Mouse (Mus musculus) heart, postnatal 10 days (tissue): ENCODE data around the gene Stx8. TPM values are rescaled to one million over a fixed set of nuclear protein-coding genes. Genes with fewer than 3 reads are reported as not detected.

Experiments
- DNase-seq, 2 experiments: peaks; one replicate each; pipeline ENCODE4 v3.0.0; 2021
- intact Hi-C: fragments of 180-260 bp; cut with DNase I; formaldehyde crosslinking; loops from one replicate; pipeline ENCODE4 v1.15.1; 2025
- total RNA-seq, 2 experiments: library from RNA; stranded (reverse); gene quantifications; 2 replicates each; pipeline ENCODE4 v1.2.3; 2021

The Stx8 gene
- 10 to 100 TPM; 30.1 to 31.8 TPM for total RNA-seq

DNA sequence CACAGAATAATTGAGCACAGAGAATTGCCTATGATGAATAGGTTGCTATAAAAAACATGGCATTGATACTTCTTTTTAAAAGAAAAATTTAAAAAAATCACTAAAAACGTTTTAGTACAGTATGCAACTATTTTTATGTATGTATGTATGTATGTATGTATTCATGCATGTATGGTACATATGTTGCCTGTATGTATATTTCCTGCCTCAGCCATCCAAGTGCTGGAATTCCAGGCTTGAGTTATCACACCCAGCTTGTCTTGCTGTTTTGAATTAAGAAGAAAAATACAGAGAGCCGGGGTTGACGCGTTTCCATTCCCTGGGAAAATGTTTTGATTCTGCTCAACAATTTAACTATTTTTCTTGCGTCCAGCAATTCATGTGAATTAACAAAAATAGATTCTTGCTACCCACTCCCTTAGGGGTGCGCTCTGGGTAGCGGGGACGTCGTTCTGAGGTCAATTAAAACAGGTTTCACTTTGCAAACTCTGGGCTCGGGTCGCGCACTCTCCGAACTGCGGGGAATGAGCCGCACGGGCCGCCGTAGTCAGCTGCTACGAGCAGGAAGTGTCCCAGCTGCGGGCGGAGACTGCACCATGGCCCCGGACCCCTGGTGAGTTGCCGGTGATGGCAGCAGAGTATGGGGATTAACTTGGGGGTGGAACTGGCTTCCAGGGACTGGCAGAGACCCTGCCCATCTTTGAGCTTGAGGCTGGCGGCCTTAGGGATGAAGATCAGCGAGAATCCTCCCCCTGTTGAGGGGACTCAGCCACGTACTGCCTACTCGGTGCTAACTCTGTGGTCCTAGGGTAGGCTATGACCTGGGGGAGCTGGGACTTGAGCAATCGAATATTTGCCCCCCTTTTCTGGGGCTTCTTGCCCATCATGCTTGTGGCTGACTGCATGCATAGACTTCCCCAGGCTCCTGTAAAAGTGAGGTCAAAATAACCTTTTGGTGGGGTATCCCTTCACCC is at the start of gene Stx8:
Gene Stx8, plus strand, starts transcription at position 289 of the 974 bp plus-strand sequence.
- peak; percentile 95 to 97 for DNase-seq
- intact Hi-C loops, result loop anchor here (2.0 kb wide), 1 partner anchor 69 kb away; no protein-coding TSS in a partner anchor

DNA sequence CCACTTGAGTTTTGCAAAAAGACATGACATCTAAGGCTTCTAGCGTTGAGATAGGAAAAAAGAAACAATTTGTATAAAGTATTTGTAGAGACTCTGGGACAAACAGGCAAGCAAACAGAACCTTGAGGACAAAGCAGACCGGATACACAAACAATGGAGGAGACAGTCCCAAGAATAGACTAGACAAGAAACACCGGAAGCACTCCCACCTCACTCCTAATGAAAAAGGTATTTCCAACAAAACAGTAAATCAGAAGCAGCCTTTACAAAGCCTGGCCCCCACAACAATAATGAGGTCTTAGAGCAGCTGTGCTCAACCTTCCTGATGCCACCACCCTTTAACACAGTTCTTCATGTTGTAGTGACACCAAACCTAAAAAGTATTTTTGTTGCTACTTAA is 48.9 kb upstream of the Stx8 start:
- DNase-seq, result peak; percentile 24 to 46
- intact Hi-C loops, result no loop called here

DNA sequence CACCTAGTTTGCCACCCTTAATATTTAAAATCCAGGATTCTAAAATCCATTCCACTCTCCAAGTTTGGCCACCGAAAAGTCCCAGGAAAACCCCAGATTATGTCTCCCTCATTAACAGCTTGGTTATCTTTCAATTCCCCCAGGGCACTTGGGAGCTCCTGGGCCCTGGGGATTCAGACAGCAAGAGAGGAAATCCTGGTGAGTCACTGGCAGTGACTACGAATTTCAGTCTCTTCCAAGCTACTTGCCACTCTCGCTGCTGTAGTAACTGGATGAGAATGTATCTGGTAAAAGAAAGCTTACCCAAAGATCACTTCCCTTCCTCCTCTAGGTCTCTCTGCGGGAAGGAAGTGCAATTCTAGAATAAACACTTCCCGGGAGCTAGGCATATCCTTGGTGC is 46.4 kb upstream of the Stx8 start:
- DNase-seq, result no peak

DNA sequence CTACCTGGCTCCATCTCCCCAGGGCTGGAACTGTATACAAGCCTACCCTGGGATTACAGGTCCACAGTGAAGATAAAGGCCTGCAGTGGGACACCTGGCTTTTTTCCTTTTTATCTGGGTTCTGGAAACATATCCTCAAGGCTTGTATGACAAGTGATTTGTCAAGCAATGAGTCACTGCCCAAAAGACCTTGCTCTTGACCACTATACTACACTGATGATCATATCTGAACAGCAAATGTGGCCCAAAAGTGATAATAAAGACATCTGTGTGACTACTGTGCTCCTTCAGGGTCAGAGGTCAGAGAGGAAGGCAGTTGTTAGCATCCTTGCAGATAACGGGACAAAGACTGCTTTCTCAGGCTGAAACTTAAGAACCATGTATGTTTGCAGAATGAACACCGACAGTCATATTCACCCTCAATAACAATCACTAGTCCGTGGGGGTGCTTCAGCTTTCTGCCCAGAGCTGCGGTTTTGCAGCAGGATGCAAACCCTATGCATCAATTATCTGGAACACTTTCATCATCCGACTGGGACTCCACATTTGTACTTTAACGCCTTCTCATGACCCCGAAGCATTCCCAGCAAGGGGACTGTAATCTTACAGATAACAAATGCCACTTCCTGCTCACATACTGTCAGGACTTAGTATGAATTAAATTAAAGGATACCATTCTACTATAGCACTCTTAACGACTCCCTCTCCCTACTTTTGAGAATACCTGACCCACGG is 45.6 kb upstream of the Stx8 start:
- DNase-seq, result no peak
- intact Hi-C loops, result no loop called here

More for the DNA sequence above, 46.4 kb upstream of the Stx8 start:
- intact Hi-C loops, result no loop called here

DNA sequence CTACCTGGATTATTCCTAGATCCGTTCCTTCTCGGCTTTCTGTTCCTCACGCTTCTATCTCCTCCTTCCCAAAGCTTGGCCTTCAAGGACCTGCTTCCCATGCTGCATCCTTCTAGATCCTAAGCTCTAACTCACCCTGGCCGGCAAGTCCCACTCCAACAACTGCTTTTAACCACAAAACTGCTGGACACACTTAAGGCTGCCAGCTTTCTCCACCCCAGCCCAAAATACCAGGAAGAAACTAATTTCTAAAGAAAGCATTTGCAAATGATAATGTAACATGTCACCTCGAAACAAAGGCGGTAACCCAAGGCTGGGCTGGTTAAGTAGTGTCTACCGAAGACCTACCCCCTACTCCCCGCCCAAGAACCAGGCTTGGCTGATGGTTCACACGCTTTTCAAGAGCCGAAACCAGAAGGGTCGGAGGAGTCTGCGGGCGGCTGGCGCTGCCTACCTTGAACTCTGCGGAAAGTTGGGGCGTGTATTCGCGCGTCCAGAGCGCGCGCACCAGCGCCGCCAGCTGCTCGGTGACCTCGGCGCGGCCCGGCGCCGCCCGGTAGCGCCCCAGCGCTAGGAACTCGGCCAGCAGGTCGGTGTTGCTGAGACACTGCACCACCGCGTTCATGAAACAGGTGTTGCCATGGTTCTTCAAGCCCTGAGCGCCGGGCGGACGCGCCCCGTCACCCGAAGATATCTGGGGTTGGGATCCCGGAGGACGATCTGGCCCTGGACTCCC is 44.7 kb upstream of the Stx8 start:
- intact Hi-C loops, result no loop called here
- peak; percentile 65 to 71 for DNase-seq

DNA sequence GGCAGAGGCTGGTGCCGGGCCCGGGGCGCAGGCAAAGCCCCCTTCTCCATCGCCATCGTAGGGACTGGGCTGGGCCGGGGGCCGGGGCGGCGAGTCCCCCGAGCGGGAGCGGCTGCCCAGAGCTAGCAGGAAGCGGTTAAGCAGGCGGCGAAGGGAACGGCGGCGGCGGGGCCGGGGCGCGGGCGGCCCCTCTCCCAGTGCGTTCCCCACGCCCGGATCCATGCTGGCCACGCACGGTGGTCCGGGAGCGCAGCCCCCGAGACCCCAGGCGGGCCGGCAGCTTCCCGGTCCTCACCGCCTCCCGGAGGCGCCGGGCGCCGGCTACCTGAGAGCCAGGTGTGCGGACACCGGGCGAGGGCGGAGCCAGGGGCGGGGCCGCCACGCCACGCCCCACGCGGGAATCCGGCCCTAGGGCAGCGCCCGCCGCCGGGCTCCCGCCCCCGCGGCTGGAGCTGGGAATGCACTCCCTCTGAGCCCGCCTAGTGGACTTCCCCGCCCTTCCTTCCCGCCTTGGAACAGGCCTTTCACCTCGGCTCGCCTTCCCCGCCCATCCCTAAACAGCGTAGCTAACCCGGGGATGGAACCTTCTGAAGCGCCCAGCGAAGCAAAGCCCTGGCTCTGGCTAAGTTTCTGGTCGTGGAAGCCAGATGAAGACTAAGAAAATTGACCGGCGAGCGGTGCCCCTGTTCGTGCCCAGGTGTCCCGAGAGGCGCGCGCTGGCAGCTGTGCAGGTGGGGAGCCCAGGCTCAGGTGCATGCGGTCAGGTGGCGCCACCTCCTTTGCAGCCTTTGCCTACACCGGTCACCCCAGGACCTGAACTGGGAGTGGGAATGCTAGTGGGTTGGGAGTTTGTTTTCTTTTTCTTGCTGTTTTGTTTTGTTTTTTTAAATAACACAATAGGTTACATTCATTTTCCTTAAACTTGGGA is 43.9 kb upstream of the Stx8 start, which contains the start of gene Usp43:
Gene Usp43, minus strand, starts transcription at position 327 of the 928 bp plus-strand sequence.
- DNase-seq, result peak; percentile 75 to 77
- intact Hi-C loops, result no loop called here

DNA sequence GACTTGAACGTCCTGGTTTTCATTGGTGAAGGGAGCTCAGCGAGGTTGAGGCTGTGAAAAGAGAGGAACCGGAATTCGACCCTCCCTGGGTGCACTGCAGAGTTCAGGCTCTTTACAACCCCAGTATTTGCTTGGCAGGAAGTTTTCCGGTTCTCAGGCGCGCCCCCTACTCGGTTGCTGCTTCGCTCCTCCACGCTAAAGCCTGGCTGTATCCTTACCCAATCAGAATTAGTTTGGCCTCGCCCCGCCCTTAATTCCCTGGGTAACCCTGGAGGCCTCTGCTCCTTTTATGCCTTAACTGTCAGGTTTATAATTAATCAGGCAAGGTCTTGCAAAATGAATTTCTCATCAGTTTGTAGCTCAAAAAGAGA is 43.3 kb upstream of the Stx8 start:
- intact Hi-C loops, result no loop called here
- DNase-seq, result peak; percentile 79 to 84

DNA sequence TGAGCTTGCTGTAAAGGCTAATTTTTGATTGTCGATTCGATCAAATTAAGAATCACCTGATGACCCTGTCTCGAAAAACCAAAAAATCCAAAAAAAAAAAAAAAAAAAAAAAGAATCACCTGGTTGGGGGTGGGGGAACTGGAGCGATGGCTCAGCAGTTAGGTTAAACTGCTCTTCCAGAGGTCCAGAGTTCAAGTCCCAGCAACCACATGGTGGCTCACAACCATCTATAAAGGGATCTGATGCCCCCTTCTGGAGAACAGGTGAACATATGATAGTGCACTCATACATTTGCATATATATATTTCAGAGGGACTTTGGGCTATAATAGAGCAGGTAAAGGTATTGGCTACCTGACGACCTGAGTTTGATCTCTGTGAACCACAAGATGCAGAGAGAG is 42.3 kb upstream of the Stx8 start:
- no peak for DNase-seq
- intact Hi-C loops, result no loop called here

DNA sequence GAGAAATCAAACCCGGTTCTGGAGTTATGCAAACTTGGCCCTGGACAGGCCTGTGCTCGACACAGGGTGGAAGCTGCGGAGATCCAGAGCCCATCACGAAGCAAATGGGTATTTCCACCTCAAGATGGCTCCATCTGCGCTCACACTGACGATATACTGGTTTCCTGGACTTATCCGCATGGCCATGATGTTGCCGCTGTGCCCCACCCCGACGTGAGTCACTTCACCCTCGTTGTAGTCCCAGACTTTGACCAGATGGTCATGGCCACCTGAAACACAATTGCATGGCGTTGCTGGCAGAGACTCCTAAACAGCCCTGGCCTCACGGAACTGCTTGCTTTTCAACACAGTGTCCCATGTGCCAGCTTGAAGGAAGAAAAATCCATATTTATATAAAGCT is 41.0 kb upstream of the Stx8 start:
- intact Hi-C loops, result no loop called here

DNA sequence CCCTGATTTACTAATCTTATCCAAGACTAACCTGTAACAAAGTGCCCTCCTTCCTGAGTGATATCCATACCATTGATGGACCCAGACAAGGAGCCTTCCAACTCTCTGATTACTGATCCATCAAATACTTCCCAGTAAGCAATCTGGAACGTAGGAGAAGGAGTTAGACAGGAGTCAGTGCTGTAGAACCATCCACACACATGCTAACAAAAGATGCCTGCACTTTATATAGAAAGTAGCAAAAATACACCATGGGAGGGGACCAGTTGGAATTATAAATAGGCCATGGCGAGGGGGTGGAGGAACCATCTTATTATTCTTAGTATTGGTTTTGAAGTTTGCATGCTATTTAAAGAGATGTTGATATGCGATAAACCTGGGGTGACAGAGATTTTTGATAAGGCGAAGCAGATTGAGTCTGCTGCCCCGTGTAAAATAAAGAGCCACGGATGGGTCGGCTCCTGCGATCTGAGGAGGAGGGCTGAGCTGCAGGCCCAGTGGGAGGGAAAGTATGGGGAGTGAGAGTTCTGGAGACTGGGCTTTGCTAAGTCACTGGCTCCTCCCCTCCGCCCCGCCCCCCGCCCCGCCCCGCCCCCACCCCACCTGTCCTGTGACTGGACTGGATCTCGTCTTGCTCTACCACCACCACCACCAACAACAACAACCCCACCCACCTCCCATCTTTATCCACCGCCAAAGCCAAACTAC is 39.5 kb upstream of the Stx8 start:
- DNase-seq, result no peak
- intact Hi-C loops, result loop anchor here (2.0 kb wide), 1 partner anchor 30 kb away; no protein-coding TSS in a partner anchor

More for the DNA sequence above, 41.0 kb upstream of the Stx8 start:
- no peak for DNase-seq

DNA sequence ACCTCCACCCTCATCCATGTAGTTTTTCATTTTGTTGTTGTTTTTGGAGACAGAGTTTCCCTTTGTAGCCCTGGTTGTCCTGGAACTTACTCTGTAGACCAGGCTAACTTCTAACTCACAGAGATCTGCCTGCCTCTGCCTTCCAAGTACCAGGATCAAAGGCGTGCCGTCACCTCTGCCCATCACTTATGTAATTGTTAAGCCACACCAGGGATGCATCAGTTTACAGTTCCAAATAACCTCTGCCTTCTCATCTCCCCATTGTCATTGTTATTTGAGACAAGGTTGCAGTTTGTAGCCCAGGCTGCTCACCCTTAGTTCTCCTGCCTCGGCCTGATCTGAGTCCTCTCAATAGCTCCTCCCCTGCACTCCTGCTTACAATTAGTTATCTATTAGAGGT is 33.8 kb upstream of the Stx8 start:
- intact Hi-C loops, result no loop called here
- no peak for DNase-seq

DNA sequence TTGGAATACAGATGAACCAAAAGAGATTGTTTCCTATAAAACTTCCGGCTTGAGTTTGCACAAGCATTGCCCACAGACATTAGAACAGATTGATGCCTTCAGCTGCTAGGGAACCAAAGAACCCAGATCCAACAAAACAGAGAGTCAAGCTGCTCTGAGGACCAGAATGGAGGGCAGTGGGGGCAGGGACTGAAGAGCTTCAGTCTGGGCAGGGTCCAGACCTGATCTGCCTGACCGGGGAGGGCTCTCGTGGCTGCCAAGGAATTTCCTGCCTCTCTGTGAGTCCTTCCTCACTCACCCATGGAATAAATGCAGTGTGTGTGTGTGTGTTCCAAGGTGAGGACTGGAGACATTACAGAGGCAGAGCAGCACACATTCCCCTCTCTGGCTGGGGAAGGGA is 17.8 kb upstream of the Stx8 start:
- intact Hi-C loops, result no loop called here
- DNase-seq, result no peak

DNA sequence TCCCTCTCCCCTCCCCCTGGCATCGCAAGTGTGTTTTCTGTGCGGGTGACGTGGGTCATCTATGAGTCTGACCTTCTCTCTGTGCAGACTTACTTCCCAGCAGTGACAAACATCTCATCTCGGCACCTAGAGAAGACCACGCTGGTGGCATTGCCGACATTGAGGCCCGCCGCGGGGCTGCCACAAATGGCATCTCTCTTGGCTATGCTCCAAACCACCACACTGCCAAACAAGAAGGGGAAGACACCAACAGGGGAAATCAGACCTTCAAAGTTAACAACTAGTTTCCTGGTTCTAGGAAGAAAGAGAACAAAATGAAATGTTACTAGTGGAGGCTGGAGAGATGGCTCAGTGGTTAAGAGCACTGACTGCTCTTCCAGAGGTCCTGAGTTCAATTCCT is 16.5 kb upstream of the Stx8 start:
- no peak for DNase-seq
- intact Hi-C loops, result no loop called here

DNA sequence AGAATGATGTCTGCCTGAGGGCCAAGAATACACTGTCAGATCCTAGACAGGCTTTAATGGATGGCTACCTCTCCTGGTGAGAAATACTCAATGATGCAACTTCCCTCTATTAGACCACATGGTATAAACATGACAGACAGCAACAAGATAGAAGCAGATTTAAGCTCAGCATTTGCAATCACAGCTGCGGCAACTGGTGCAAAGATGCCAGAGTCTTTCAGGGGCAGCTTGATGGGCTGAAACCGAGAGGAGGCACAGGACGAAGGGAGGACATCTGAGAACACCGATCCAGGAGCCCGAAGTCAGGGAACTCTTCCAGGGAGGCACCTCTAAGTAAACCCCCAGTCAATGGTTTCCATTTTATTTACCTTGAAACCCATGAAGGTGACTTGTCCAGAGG is 12.4 kb upstream of the Stx8 start:
- no peak for DNase-seq
- intact Hi-C loops, result no loop called here

DNA sequence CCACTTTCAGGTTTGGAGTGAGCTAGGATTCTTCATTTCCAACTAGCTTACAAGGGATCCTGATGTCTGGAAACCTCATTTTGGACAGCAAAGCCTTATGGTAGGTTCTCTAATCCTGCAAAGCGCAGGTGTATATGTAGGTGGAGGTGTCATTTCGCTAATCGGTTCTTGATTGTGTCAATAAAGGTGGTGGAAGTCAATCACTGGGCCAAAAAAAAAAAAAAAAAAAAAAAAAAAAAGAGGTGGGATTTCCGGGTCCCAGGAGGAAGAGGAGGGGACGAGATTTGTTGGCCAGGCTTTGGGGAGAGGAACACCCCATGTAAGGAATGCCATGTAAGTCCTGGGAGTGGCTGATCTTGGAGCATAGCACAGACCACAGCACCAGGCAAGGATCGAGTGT is 11.6 kb upstream of the Stx8 start:
- no peak for DNase-seq
- intact Hi-C loops, result no loop called here

DNA sequence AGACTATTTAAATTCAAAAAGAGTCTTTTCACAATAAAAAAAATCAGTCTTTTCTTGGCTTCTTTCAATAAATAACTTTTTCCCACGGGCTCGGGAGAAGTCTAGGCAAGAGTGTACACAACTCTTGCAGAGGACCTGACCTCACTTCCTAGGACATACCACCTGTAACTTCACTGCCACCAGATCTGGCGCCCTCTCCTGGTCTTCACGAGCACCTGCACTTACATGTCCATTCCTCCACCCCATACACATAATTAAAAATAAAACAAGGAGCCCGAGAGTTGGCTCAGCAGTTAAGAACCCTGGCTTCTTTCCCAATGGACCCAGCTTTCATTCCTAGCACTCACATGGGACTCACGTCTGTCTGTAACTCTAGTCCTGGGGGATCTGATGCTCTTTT is 1.9 kb upstream of the Stx8 start:
- intact Hi-C loops, result loop anchor here (2.0 kb wide), 1 partner anchor 67 kb away; no protein-coding TSS in a partner anchor
- no peak for DNase-seq

DNA sequence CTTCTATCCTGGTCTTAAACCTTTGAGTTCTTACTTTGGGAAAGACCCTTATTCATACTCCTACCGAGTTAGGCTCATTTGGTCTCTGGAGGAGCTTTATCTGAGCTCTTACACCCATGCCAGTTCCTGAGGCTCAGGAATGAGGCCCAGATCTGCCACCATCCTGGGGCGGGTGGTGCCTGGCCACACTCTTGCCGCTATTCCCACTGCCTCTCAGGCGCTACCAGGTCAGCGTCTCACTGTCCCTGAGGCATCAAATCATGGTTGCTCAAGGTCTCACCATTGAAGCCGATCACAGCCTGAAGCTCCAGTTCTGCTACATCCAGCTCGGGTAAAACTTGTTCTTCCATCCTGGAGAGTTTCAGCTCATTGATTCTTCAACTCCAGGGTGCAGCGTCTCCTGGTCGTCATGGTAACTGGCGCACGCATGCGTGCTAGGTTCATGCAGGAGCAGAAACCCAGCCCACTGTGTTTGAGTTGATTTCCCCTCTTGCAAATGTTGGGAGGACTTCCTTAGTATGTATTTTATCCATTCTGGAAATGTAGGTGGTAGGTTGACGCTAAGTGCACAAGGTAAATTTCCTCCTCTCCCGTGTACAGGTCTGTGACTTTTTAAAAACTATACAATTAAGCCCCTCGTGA is 630 bp upstream of the Stx8 start, which contains the start of gene Cfap52:
Gene Cfap52, minus strand, starts transcription at position 410 of the 642 bp plus-strand sequence.
- intact Hi-C loops, result loop anchor here (2.0 kb wide), 1 partner anchor 69 kb away; no protein-coding TSS in a partner anchor
- peak; percentile 82 to 91 for DNase-seq

DNA sequence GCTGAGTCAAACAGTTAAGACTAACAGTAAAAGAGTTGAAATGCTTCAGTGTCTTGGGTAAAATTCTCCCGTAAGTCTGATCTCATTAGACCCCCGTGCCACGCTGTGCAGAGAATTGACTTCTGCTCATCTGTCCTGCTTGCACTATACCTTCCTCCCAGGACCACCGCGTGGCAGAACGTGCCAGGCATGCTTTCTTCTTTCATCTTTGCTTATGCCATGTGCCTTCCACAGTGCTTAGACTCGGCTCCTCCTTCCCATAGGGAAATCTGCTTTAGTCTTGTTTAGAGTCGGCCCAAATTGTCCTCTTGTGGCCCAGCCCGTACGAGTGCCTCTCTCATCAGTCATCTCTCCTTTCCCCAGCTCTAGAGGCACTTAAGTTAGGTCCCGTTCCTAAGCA is 1.8 kb downstream of the Stx8 start:
- no peak for DNase-seq

More for the DNA sequence above, 1.8 kb downstream of the Stx8 start:
- intact Hi-C loops, result no loop called here
